Mouse (Mus musculus): ENCODE data around the gene Cpox.

DNA sequence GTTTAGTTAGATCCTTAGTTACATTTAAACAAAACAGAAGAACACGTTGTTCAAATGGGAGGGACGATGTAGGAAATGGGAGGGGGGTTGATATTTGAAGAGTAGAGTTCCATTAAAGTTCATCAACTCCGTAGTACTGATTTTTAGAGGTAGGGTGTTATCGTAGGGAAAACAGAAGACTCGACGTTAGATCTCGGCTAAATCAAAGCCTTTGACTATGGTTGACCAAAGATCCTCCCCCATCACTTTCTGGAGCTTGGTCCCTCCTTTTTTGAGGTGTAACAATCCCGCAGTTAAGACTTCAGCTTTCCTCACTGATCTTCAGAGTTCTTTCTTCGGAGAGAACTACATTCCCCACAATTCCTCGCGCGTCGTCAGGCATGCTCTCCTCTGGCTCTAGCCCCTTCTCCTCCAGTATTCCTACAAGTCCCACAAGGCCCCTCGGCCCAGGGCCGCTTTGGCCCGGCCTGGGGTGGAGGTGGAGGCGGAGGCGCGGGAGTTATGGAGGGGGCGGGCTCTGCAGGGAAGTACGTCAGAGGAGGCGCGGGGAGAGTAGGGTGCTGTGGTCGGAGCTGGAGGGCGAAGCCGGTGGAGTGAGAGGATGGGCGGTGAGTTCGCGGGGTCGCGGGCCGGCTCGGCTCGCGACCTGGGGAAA, 57.5 kb downstream of the Cpox start, which contains the start of gene Cldnd1:
- TF ChIP-seq EP300 (IDR thresholded peaks at IDR 0.05; ENCODE audit: low read depth) (no peak), CTCF (IDR thresholded peaks at IDR 0.05; ENCODE audit: low read depth) (no peak)
